Mouse (Mus musculus): ENCODE data around the gene Sorcs2.

The Sorcs2 gene

GRCm38 (mm10) chr5:36069503-36070360, 328.2 kb downstream of the Sorcs2 start:
- no peak for DNase-seq (ENCODE audit: low spot score)

DNA sequence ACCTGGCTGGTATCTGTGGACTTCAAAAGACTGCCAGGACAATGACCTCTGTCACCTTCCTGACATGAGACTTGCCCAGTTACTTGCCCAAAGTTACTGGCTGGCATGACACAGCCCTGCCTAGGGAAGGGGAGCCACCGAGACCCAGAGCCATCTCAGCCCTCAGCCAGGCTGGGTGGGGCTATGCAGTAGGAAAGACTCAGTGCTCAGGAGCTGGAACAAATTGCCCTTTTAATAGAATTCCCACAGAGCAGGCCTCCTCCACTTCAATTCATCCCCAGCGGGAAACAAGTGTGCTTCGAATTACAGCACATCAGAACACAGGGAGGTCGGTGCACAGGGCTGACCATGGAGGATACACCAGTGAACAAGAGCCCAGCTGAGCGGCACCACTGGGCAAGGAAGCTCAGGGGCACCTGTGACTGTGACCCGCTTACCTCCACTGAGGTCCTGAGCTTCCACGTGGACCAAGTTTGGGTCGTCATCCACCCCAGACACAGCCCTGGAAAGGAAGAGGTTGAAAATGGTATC, 330.2 kb downstream of the Sorcs2 start:
- no peak for DNase-seq (ENCODE audit: low spot score)

DNA sequence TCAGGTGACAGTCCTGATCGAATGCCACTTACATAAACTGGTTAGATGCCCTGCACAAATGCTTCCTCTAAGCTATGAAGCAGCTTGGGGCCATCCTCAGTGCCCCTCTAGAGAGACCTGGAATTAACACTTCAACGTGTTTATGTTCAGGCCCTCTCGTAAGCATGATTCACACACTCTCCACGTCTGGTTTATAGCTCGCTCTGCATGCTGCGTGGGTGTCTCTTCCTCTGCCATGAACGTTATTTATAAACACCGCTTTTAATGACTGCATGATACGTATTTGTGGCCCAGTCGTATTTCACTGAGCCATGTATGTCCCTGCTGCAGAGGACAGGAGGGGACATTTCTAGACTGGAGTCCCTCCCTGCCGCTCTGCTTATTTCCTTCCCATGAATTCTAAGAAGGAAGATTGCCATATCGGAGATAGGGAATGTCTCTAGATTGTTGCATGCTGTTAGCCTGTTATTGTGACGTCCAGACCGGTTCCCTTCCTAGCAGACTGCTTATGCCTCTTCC, 340.1 kb downstream of the Sorcs2 start:
- no peak for DNase-seq (ENCODE audit: low spot score)

- no peak for DNase-seq (ENCODE audit: low spot score)
These were observed 341.0 kb downstream of the Sorcs2 start for GRCm38 (mm10) chr5:36056921-36057320.

DNA sequence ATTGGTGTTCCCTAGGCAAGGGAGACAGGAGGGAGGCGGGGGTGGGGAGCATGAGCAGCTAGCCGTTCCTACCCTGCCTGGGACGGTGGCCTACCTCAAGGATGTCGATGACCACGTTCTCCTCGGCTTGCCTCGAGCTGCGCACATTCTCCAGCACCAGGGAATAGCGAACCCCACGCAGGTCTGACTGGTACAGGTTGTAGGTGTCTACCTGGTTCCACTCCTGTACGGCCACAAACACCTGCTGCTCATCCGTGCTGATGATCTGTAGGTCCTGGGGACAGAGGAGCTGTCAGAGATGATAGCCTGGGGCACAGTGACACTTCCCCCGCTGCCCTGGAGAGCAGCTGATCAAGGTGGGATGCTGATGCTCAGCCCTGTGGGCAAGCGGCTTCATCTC, 342.1 kb downstream of the Sorcs2 start:
- no peak for DNase-seq (ENCODE audit: low spot score)

GRCm38 (mm10) chr5:36054498-36054897, 343.4 kb downstream of the Sorcs2 start:
- no peak for DNase-seq (ENCODE audit: low spot score)

GRCm38 (mm10) chr5:36043154-36043553, 354.8 kb downstream of the Sorcs2 start:
- no peak for DNase-seq (ENCODE audit: low spot score)

DNA sequence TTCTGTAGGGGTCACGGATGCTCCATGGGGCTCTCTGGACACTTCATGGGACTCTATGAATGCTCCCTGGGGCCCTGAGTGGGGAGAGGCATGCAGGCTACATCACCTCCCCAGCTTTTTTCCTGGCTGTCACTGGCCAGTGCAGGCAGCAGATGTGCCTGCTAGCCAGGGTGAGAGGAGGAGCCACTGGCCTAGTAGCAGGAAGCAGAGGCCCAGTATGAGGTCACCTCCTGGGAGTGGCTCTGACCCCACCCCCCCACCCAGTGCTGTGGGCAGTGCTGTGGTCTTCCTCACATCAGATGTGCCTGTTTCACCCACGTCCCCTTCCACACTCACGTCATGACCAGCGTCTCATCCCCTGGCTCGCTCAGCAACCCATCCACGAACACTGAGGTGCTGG, 356.2 kb downstream of the Sorcs2 start:
- no peak for DNase-seq (ENCODE audit: low spot score)

DNA sequence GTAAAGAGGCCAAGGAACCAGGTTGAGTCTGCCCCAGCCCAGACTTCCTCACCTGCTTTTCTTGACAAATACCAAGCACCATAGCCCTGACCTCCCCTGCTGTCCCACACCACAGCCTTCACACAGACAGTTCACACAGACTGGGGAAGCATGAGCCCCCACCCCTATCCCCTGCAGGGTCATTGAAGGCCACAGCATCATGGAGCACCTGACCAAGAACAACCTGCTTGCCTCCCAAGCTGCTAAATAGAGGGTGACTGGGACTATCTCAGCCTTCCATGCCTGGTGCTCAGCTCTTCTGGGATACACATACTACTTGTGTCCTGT, 356.7 kb downstream of the Sorcs2 start:
- no peak for DNase-seq (ENCODE audit: low spot score)

- no peak for DNase-seq (ENCODE audit: low spot score)
These were observed 357.3 kb downstream of the Sorcs2 start for GRCm38 (mm10) chr5:36040398-36041235.

DNA sequence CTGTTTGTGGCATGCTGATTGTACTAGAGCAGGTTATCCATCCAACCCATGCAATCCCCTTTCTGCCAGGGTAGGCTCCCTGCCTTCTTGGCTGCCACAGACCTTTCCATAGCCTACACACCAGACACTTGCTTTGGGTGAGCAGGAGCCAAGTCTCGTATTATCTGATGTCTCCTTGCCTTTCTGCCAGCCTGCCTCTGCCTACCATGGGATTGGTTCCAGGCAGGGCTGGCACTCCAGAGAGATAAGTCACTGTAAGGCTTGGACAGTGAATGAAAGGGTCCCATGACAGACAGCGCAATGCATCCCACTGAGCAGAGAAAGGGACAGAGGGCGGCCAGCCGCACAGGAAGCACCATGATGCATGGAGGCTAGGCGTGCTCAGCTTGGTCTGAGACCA, 358.3 kb downstream of the Sorcs2 start:
- no peak for DNase-seq (ENCODE audit: low spot score)

GRCm38 (mm10) chr5:36033531-36034426, 364.2 kb downstream of the Sorcs2 start:
- DNase-seq (ENCODE audit: low spot score) = peak; percentile 42

DNA sequence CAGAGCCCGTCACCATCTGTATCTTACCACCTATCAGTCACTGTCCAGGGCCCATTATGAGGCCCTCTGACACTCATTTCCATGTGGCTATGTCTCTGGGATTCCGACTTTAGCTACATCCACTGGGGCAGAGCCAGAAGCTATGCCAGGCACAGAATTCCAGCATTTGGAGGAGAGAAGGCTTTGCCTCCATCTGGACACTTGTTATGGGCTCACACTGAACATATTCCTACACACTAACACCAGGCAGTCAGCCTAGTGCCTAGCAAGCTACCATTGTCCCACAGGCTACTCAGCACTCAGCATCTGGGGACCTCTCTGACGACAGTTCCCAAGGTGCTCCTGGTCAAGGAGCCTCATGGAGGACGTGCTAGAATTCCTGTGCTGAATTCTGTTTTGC, 372.9 kb downstream of the Sorcs2 start:
- no peak for DNase-seq (ENCODE audit: low spot score)

GRCm38 (mm10) chr5:36024003-36024685, 373.8 kb downstream of the Sorcs2 start:
- no peak for DNase-seq (ENCODE audit: low spot score)

DNA sequence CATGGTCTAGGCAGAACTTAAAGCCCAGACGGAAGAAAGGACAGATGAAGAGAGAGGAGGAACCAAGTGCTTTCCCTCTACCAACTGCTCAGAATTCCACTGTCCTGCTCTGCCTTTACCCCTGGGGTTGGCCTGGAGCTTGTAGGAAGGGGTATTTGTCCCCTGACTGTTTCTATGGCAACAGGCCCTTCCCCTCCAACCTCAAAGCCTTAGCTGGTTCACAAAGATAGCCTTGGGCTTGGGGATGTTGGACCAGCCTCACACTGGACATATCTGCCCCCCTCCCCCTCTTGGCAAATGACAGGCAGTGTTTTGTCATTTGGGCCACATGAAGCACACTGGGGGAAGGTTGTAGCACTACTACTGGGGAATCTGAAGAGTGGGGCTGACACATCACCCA, 375.6 kb downstream of the Sorcs2 start:
- DNase-seq (ENCODE audit: low spot score) = no peak

GRCm38 (mm10) chr5:36021091-36021490, 376.8 kb downstream of the Sorcs2 start:
- DNase-seq (ENCODE audit: low spot score) = no peak

GRCm38 (mm10) chr5:36018366-36018765, 379.6 kb downstream of the Sorcs2 start:
- no peak for DNase-seq (ENCODE audit: low spot score)

- DNase-seq (ENCODE audit: low spot score) = no peak
These were observed 388.5 kb downstream of the Sorcs2 start for GRCm38 (mm10) chr5:36009405-36009804.

DNA sequence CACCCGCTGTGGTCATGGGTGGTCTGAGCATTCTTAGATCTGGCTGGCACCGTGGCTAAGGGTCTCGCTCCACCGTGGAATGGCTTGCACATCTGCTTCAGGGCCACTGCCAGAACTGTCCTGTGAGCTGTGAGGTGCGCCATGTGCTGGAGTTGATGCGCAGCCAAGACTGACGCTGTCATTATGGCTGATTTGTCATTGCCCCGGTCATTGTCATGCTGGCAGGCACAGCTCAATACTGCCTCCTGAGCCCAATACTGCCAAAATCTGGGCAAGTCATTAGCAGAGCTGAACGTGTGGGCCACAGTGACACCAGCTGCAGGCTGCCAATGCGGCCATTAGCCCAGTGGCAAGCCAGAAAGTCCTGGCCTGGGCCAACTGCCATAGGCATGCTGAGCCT, 390.3 kb downstream of the Sorcs2 start:
- DNase-seq (ENCODE audit: low spot score) = no peak

DNA sequence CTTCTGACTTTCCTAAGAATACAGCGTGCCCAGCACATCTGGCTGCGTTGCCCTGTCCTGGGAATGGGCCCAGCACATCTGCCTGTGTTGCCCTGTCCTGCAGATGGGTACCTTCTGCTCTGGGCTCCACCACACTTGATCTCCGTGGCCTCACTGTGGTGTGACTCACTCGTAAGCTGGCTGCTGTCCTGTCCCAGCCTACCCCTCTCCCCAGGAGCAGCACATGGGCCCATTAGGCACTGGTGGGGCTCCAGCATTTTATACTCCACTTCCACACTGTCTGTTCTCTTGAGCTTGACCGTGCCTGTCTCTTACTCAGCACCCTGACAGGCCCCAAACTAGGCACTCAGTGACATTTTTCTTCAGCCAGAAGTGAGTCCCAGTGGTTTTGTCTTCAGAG, 391.4 kb downstream of the Sorcs2 start:
- no peak for DNase-seq (ENCODE audit: low spot score)

GRCm38 (mm10) chr5:36006106-36006505, 391.8 kb downstream of the Sorcs2 start:
- no peak for DNase-seq (ENCODE audit: low spot score)
